Mouse (Mus musculus): ENCODE measurements at regions not wholly inside any gene's neighbourhood (a gene's known extent, or its start where the extent isn't known, plus 50 kb on each side); places are given as distances from the start of the nearest gene placed in this dataset.
A peak's percentile ranks its signal among the peaks of the same experiment; 100 is the strongest.

GRCm38 (mm10) chr2:159646595-159646994 lies 687.4 kb downstream of the Gm826 start:
- no peak for DNase-seq (ENCODE audit: low spot score)

GRCm38 (mm10) chr2:159652243-159652642 lies 681.7 kb downstream of the Gm826 start:
- DNase-seq (ENCODE audit: low spot score): no peak

GRCm38 (mm10) chr2:159676845-159677244 lies 657.1 kb downstream of the Gm826 start:
- no peak for DNase-seq (ENCODE audit: low spot score)

- DNase-seq (ENCODE audit: low spot score): no peak
Measured at GRCm38 (mm10) chr2:159680641-159681040, 653.3 kb downstream of the Gm826 start.

- DNase-seq (ENCODE audit: low spot score): no peak
Measured at GRCm38 (mm10) chr2:159703100-159703499, 630.9 kb downstream of the Gm826 start.

- no peak for DNase-seq (ENCODE audit: low spot score)
Measured at GRCm38 (mm10) chr2:159708141-159708540, 625.8 kb downstream of the Gm826 start.

GRCm38 (mm10) chr2:159714633-159715032 lies 619.3 kb downstream of the Gm826 start:
- no peak for DNase-seq (ENCODE audit: low spot score)

GRCm38 (mm10) chr2:159718738-159719137 lies 615.2 kb downstream of the Gm826 start:
- DNase-seq (ENCODE audit: low spot score): no peak

- no peak for DNase-seq (ENCODE audit: low spot score)
Measured at GRCm38 (mm10) chr2:159725158-159726076, 608.5 kb downstream of the Gm826 start.

GRCm38 (mm10) chr2:159729301-159729700 lies 604.7 kb downstream of the Gm826 start:
- DNase-seq (ENCODE audit: low spot score): no peak

- no peak for DNase-seq (ENCODE audit: low spot score)
Measured at GRCm38 (mm10) chr2:159730221-159730620, 603.7 kb downstream of the Gm826 start.

- no peak for DNase-seq (ENCODE audit: low spot score)
Measured at GRCm38 (mm10) chr2:159731305-159731704, 602.7 kb downstream of the Gm826 start.

GRCm38 (mm10) chr2:159732413-159732812 lies 601.5 kb downstream of the Gm826 start:
- no peak for DNase-seq (ENCODE audit: low spot score)

- no peak for DNase-seq (ENCODE audit: low spot score)
Measured at GRCm38 (mm10) chr2:159734576-159734975, 599.4 kb downstream of the Gm826 start.

- DNase-seq (ENCODE audit: low spot score): peak; percentile 13
Measured at GRCm38 (mm10) chr2:159755541-159756011, 578.4 kb downstream of the Gm826 start.

- no peak for DNase-seq (ENCODE audit: low spot score)
Measured at GRCm38 (mm10) chr2:159760806-159761205, 573.2 kb downstream of the Gm826 start.

- no peak for DNase-seq (ENCODE audit: low spot score)
Measured at GRCm38 (mm10) chr2:159763115-159763514, 570.8 kb downstream of the Gm826 start.

Measured in layer of hippocampus, adult 11-12 months (tissue).